Mouse (Mus musculus) frontal cortex, postnatal 25 days (tissue): ENCODE results near the gene Vmn1r83.

Experiments
- DNase-seq, 2 experiments: peaks; one replicate each; pipeline ENCODE4 v3.0.0; 2022; ENCODE audit warnings: low spot score in 2 of 2

Gene Vmn1r83

DNA sequence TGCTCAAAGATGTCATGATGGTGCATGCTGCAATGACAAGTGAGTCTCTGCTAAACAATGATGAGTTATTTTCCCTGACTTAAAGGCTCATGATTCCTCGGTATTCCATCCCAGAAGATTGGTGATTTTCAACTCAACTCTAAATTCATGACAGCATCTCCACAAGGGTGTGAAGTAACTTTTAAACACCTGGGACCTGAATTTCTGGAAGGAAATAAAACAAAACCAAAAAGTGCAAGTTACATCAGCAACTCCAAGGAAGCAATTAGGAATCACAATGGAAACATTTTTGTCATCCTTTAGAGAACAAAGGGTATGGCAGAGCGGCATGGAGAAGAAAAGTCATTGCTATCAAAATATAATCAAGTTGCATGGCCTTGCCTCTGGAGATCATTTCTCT lies at the start of gene Vmn1r83:
TSS of gene Vmn1r83 (minus strand) at position 101 of the 400 bp plus-strand sequence.
- DNase-seq = no peak

- DNase-seq = no peak
Observed at GRCm38 (mm10) chr7:12369173-12369572, 39.9 kb upstream of the Vmn1r83 start, which contains the start of gene Vmn1r84. Gene Vmn1r84 (minus strand): TSS chr7:12369273.

- DNase-seq = no peak
Observed at GRCm38 (mm10) chr7:12300130-12300529, 29.2 kb downstream of the Vmn1r83 start, which contains the start of gene Vmn1r82. Gene Vmn1r82 (plus strand): TSS chr7:12300430.
